Mouse (Mus musculus): Measurements from ENCODE around the gene Zfyve16.

GRCm38 (mm10) chr13:92533801-92534200 lies 3.1 kb upstream of the Zfyve16 start:
- TF ChIP-seq POLR2A (IDR thresholded peaks at IDR 0.05; ENCODE audit: borderline replicate concordance, extremely low read depth, insufficient read depth, insufficient read length, poor library complexity, severe bottlenecking) (no peak), CTCF (IDR thresholded peaks at IDR 0.05; ENCODE audit: borderline replicate concordance, extremely low read depth, insufficient read depth, insufficient read length) (no peak)
